ENCODE assay signal across 12 mouse cellular contexts in genomic region chr7:30199498-30200139, GRCm38 (mm10). TPM values are rescaled to one million over a fixed set of nuclear protein-coding genes. Genes with fewer than 3 reads are reported as not detected.
DNase-seq lines count a peak whose midpoint lies in the region.
"Had no signal": no experiment of that assay in that cellular context is flagged by ENCODE, and none has a peak within 500 bp of the region (broad histone marks: within the 10 kb centered on the region; RNA-seq: fewer than 3 reads in every experiment).

No protein-coding gene starts in this region.

- DNase-seq in cerebellum, adult 11-12 months = peak; percentile 29
- DNase-seq in cerebellum, postnatal 4 days (ENCODE audit: low spot score in 2 of 2) = no peak
- peak; percentile 87 for DNase-seq in heart, adult 11 months
- no peak for DNase-seq in heart, postnatal 36 days
- peak; percentile 78 for DNase-seq in ES-CJ7 (ENCODE audit: low read depth, low spot score)
- peak; percentile 60 for DNase-seq in testis, postnatal 10 days (ENCODE audit: low spot score)
- DNase-seq in Muller cell, postnatal 12 days (ENCODE audit: inconsistent ontology term) = no peak
- DNase-seq: adrenal gland, postnatal 25 days; B cell, adult 2 months; cerebellum, adult 9-11 months; gastrocnemius, postnatal 10 days; kidney, adult 11 months had no signal

- intact Hi-C loops in heart, postnatal 36 days (cut with DNase I) = no loop called here

RNA-seq across cellular contexts. Expression of gene Capns1, which starts 1.0 kb away (rescaled TPM):
- total RNA-seq in heart, postnatal 36 days (2021) = 100 to 1,000 TPM; 289 to 298 TPM

RNA-seq across cellular contexts. Expression of gene Cox7a1, which starts 15.7 kb away (rescaled TPM):
- total RNA-seq in heart, postnatal 36 days (2021) = 1,000 to 10,000 TPM; 2,810 to 3,153 TPM

RNA-seq across cellular contexts. Expression of gene Zfp146, which starts 30.1 kb away (rescaled TPM):
- 10 to 100 TPM; 26.3 to 30.3 TPM for total RNA-seq in heart, postnatal 36 days (2021)

RNA-seq across cellular contexts. Expression of gene Polr2i, which starts 32.1 kb away (rescaled TPM):
- total RNA-seq in heart, postnatal 36 days (2021) = 10 to 100 TPM; 52.3 to 59.5 TPM

RNA-seq across cellular contexts. Expression of gene Tbcb, which starts 32.5 kb away (rescaled TPM):
- 10 to 100 TPM; 58.8 to 61.7 TPM for total RNA-seq in heart, postnatal 36 days (2021)

Comparison
In these comparisons a context has a peak if more than half of its experiments do, and no peak if none do; other contexts are left out.
1. DNase-seq: peak in cerebellum, adult 11-12 months (single experiment), heart, adult 11 months (single experiment), ES-CJ7 (single experiment) and testis, postnatal 10 days (single experiment); none in cerebellum, postnatal 4 days (0 of 2), heart, postnatal 36 days (0 of 2) and Muller cell, postnatal 12 days (single experiment).